Mouse (Mus musculus) ES-Bruce4 (cell line): ENCODE measurements at regions not wholly inside any gene's neighbourhood (a gene's known extent, or its start where the extent isn't known, plus 50 kb on each side); places are given as distances from the start of the nearest gene placed in this dataset.

Experiments
- CTCF ChIP-seq: IDR thresholded peaks from one replicate; pipeline ENCODE4 v1.8.1; 2011; ENCODE audit warnings: low read depth, low read length
- POLR2A ChIP-seq: IDR thresholded peaks from one replicate; pipeline ENCODE4 v1.8.1; 2011; ENCODE audit warnings: low read length; ENCODE audit not compliant: insufficient read depth

DNA sequence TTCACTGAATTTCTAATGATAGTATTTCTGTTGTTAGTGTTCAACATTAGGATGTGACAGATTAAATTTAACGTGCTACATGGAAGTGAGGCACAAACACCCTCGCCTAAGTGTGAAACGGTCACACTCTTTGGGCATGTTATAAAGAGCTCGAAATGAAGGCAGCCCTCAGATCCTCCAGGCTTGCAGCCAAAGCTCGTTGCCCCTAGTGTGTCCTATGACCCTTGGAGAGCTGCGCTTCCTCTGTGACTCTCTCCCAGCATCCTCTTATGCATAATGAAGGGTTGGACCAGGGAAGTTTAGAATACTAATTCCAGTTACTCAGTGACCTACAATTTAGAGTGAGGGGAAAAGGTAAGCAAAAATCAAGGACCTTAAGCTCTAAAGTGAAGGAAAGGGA, 92.4 kb upstream of the Spred1 start:
- TF ChIP-seq POLR2A: no peak
- no peak for TF ChIP-seq CTCF
